Mouse (Mus musculus): ENCODE results near the gene Narf. TPM values are rescaled to one million over a fixed set of nuclear protein-coding genes. Genes with fewer than 3 reads are reported as not detected.

Gene Narf
- polyA plus RNA-seq (2012; fragmentation: generic; extraction: Trizol): 10 to 100 TPM in 1 of 2 experiments, 1 to 10 TPM in 1; 2.2 to 22.5 TPM

GRCm38 (mm10) chr11:121236564-121237344 lies at the start of gene Narf:
Gene Narf, plus strand, starts transcription at chr11:121237253.

GRCm38 (mm10) chr11:121204161-121205006 lies 32.7 kb upstream of the Narf start, which contains the start of the genes Hexdc and Ogfod3:
Gene Hexdc, plus strand, starts transcription at chr11:121204433.
Gene Ogfod3, minus strand, starts transcription at chr11:121204711.

GRCm38 (mm10) chr11:121229018-121229439 lies 8.0 kb upstream of the Narf start, which contains the start of gene Cybc1:
Gene Cybc1, minus strand, starts transcription at chr11:121229322.

GRCm38 (mm10) chr11:121259160-121260100 lies 22.4 kb downstream of the Narf start, which contains the start of gene Foxk2:
Gene Foxk2, plus strand, starts transcription at chr11:121259990.

Other genes with a start within 250 kb of the Narf start
- gene Csnk1d, start 245.9 kb upstream of the Narf start, polyA plus RNA-seq (2012; fragmentation: generic; extraction: Trizol): 100 to 1,000 TPM in 1 of 2 experiments, 10 to 100 TPM in 1; 48.0 to 125 TPM
- under 1 TPM in 1 of 2 experiments, not detected in 1; 0.06 TPM for gene Cd7, start 197.8 kb upstream of the Narf start, polyA plus RNA-seq (2012; fragmentation: generic; extraction: Trizol)
- not detected for gene Sectm1b, start 173.7 kb upstream of the Narf start, polyA plus RNA-seq (2012; fragmentation: generic; extraction: Trizol)
- gene Sectm1a, start 156.0 kb upstream of the Narf start, polyA plus RNA-seq (2012; fragmentation: generic; extraction: Trizol): under 1 TPM in 1 of 2 experiments, not detected in 1; 0.07 TPM
- under 1 TPM in 1 of 2 experiments, not detected in 1; 0.02 TPM for gene Tex19.2, start 118.6 kb upstream of the Narf start, polyA plus RNA-seq (2012; fragmentation: generic; extraction: Trizol)
- gene Tex19.1, start 91.1 kb upstream of the Narf start, polyA plus RNA-seq (2012; fragmentation: generic; extraction: Trizol): not detected
- gene Uts2r, start 77.0 kb upstream of the Narf start, polyA plus RNA-seq (2012; fragmentation: generic; extraction: Trizol): not detected
- gene Hexdc, start 32.8 kb upstream of the Narf start, polyA plus RNA-seq (2012; fragmentation: generic; extraction: Trizol): 10 to 100 TPM in 1 of 2 experiments, 1 to 10 TPM in 1; 7.1 to 18.4 TPM
- gene Ogfod3, start 32.5 kb upstream of the Narf start, polyA plus RNA-seq (2012; fragmentation: generic; extraction: Trizol): 10 to 100 TPM; 16.4 to 16.7 TPM
- gene Cybc1, start 7.9 kb upstream of the Narf start, polyA plus RNA-seq (2012; fragmentation: generic; extraction: Trizol): 10 to 100 TPM; 12.7 to 49.8 TPM
- gene Foxk2, start 22.7 kb downstream of the Narf start, polyA plus RNA-seq (2012; fragmentation: generic; extraction: Trizol): 10 to 100 TPM; 13.2 to 23.6 TPM
- 10 to 100 TPM; 27.4 to 72.2 TPM for gene Wdr45b, start 117.2 kb downstream of the Narf start, polyA plus RNA-seq (2012; fragmentation: generic; extraction: Trizol)
- gene Rab40b, start 151.0 kb downstream of the Narf start, polyA plus RNA-seq (2012; fragmentation: generic; extraction: Trizol): 10 to 100 TPM in 1 of 2 experiments, under 1 TPM in 1; 0.19 to 11.7 TPM
- 10 to 100 TPM in 1 of 2 experiments, 1 to 10 TPM in 1; 1.3 to 15.0 TPM for gene Fn3krp, start 184.1 kb downstream of the Narf start, polyA plus RNA-seq (2012; fragmentation: generic; extraction: Trizol)
- gene Fn3k, start 197.7 kb downstream of the Narf start, polyA plus RNA-seq (2012; fragmentation: generic; extraction: Trizol): under 1 TPM; 0.08 to 0.13 TPM
- 100 to 1,000 TPM in 1 of 2 experiments, 10 to 100 TPM in 1; 75.8 to 127 TPM for gene Tbcd, start 214.7 kb downstream of the Narf start, polyA plus RNA-seq (2012; fragmentation: generic; extraction: Trizol)